Mouse (Mus musculus) lung, postnatal 36 days (tissue): ENCODE measurements around the gene Kdm8.
"Not testable (repeated sequence)": the region's sequence is repeated elsewhere in the genome, so short reads cannot be mapped to it uniquely, and the experiment has no call there.

Experiments
- DNase-seq: peaks from one replicate; pipeline ENCODE4 v3.0.0; 2022; ENCODE audit warnings: mixed read lengths

The Kdm8 gene

GRCm38 (mm10) chr7:125444464-125445401 lies at the start of gene Kdm8:
TSS of gene Kdm8 (plus strand) at chr7:125444676.
- DNase-seq, result peak; percentile 96

- peak; percentile 10 for DNase-seq
These were observed 46.4 kb upstream of the Kdm8 start for GRCm38 (mm10) chr7:125398116-125398515.

- DNase-seq, result peak; percentile 16
These were observed 45.8 kb upstream of the Kdm8 start for GRCm38 (mm10) chr7:125398687-125399086.

- no peak for DNase-seq
These were observed 37.3 kb upstream of the Kdm8 start for GRCm38 (mm10) chr7:125407136-125407535.

GRCm38 (mm10) chr7:125415087-125415486 lies 29.4 kb upstream of the Kdm8 start:
- no peak for DNase-seq

GRCm38 (mm10) chr7:125415776-125416175 lies 28.7 kb upstream of the Kdm8 start:
- DNase-seq, result no peak

- no peak for DNase-seq
These were observed 27.7 kb upstream of the Kdm8 start for GRCm38 (mm10) chr7:125416762-125417161.

GRCm38 (mm10) chr7:125418413-125418812 lies 26.1 kb upstream of the Kdm8 start:
- DNase-seq, result peak; percentile 21

GRCm38 (mm10) chr7:125420190-125420589 lies 24.3 kb upstream of the Kdm8 start:
- peak; percentile 78 for DNase-seq

- DNase-seq, result no peak
These were observed 22.6 kb upstream of the Kdm8 start for GRCm38 (mm10) chr7:125421911-125422310.

- DNase-seq, result no peak
These were observed 21.4 kb upstream of the Kdm8 start for GRCm38 (mm10) chr7:125423056-125423455.

GRCm38 (mm10) chr7:125427492-125428090 lies 16.9 kb upstream of the Kdm8 start:
- peak; percentile 62 for DNase-seq

GRCm38 (mm10) chr7:125428381-125428780 lies 16.1 kb upstream of the Kdm8 start:
- no peak for DNase-seq

- not testable (repeated sequence) for DNase-seq
These were observed 15.5 kb upstream of the Kdm8 start for GRCm38 (mm10) chr7:125428816-125429500.

- DNase-seq, result no peak
These were observed 14.2 kb upstream of the Kdm8 start for GRCm38 (mm10) chr7:125430170-125430842.

- DNase-seq, result no peak
These were observed 10.6 kb upstream of the Kdm8 start for GRCm38 (mm10) chr7:125433874-125434273.

GRCm38 (mm10) chr7:125434666-125435290 lies 9.7 kb upstream of the Kdm8 start:
- DNase-seq, result peak; percentile 22

- DNase-seq, result no peak
These were observed 2.2 kb upstream of the Kdm8 start for GRCm38 (mm10) chr7:125442323-125442722.

GRCm38 (mm10) chr7:125444076-125444463 lies 406 bp upstream of the Kdm8 start:
- DNase-seq, result peak; percentile 8

GRCm38 (mm10) chr7:125450678-125451077 lies 6.2 kb downstream of the Kdm8 start:
- DNase-seq, result peak; percentile 67

- DNase-seq, result no peak
These were observed 6.6 kb downstream of the Kdm8 start for GRCm38 (mm10) chr7:125451078-125451477.

GRCm38 (mm10) chr7:125453671-125454070 lies 9.2 kb downstream of the Kdm8 start:
- no peak for DNase-seq
